Mouse (Mus musculus): ENCODE data around the gene Btbd18.
"Not testable (repeated sequence)": the region's sequence is repeated elsewhere in the genome, so short reads cannot be mapped to it uniquely, and the experiment has no call there.

Gene Btbd18

GRCm38 (mm10) chr2:84647051-84647568, 11.8 kb upstream of the Btbd18 start:
- no peak for DNase-seq (ENCODE audit: low spot score in 2 of 2)

DNA sequence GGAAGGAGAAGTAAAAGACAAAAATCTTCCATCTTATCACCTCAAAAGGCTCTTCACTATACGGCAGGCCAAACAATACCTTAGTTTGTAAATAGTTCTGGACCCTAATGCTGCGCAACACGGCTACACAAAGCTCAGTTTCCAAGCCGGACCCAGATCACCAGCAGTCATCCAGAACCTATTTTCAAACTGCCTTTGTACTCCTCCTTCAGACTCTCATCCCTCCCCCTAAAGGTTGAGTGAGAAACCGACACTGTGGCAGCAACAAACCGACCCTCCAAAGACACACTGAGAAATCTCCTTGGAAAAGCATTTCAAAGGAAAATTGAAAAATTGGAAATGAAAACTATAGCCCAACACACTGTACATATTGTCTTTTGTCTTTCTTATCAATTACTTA, 10.5 kb upstream of the Btbd18 start:
- DNase-seq (ENCODE audit: low spot score in 2 of 2), result no peak

DNA sequence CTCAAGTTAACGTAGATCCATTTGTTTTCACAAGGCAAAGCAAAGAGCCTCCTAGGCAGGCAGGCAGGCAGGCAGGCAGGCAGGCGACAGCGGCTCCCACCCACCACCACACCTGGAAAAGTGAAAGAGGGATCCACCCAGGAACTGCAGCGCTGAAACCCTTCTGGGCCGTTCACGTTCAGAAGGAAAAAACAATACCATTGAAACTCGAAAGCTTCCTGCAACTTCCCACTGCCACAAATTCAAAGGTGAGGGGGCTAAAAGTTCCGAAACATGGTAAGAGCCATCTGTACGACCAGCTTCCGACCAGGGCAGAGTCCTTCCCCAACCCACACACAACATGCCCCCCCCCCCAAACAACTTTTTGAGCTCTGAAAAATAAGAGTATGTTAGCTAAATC, 9.2 kb upstream of the Btbd18 start:
- DNase-seq (ENCODE audit: low spot score in 2 of 2), result peak; percentile 31 to 38

DNA sequence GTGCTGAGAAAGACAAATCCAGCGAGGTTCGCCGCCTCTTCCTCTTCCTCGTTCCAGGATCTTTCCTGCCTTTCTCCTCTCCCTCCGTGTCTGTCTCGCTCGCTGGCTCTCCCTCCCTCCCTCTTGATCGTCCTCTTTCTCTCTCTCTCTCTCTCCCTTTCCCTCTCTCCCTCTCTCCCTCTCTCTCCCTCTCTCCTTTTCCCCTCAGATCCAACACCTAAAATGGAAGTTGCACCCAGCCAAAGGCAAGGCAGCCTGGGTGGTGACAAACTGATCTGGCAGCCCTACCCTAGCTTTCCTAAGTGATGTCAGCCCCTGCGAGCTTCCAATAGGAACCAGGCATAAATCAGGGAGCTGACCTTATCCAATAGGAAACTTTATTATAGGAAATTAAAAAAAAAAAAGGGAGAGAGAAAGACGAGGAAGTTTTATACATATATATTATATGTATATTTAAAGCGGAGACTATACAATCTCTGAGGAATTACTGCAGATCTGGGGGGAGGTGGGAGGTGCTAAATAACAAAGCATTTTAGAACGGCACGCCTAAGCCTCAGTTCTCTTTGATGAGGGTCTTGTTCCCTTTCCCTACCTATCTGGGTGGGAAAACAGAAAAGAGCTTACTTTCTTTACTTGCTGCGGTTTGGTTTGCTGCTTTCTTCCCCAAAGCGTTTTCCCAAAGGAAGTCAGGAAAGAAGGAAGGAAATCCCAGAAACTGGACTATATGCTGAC, 8.2 kb upstream of the Btbd18 start, which contains the start of gene Ctnnd1:
Gene Ctnnd1 (minus strand): TSS at position 302 of the 732 bp plus-strand sequence.
- peak in 1 of 2 experiments; percentile 54 for DNase-seq (ENCODE audit: low spot score in 2 of 2)

DNA sequence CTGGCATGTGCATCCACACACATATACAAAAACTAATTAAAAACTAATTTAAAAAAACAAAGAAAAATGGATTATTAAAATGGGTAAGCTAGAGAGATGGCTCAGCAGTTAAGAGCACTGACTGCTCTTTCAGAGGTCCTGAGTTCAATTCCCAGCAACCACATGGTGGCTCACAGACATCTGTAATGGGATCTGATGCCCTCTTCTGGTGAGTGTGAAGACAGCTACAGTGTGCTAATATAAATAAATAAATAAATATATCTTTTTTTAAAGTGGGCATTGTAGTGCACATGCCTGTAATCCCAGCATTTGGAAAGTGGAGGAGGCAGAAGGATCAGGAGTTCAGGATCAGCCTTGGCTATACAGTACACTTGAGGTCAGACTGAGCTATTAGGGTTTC, 5.5 kb upstream of the Btbd18 start:
- no peak for DNase-seq (ENCODE audit: low spot score in 2 of 2)

DNA sequence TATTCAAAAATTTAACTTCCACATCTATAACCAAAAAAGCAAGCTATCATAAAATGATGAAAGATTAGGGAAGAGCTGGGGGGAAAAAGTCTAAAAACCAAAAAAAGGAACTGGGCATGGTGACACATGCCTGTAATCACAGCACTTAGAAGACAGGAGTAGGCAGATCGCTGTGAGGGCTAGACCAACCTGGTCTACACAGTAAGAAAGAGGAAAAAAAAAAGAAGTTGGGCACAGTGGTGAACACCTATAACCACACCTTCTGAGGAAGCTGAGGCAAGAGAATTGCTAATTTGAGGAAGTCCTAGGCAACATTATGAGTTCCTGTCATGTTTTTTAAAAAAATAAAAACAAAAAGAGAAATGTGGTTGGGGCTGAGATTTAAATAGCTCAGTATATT, 3.0 kb upstream of the Btbd18 start:
- DNase-seq (ENCODE audit: low spot score in 2 of 2), result no peak

DNA sequence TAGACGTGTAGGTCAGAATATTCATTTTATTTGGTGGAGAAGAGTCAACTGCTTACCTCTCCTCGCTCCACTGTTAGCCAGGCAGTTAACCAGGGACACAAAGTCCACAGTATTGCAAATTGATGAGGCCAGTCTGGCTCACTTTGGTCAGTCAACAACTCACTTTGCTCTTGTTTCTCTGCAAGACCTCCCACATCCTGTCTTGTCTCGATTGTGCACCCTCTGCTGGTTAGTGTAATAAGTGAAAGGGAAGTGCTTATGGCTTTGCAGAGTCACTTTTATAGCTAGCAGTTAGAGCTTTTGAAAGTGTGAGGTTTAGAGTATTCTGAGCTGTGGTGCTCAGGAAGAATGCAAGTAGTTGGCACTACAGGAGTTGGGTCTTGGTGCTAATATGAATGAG, 1.4 kb downstream of the Btbd18 start:
- DNase-seq (ENCODE audit: low spot score in 2 of 2), result peak in 1 of 2 experiments; percentile 50

- DNase-seq (ENCODE audit: low spot score in 2 of 2), result peak; percentile 51 to 81
These were observed 4.0 kb downstream of the Btbd18 start for GRCm38 (mm10) chr2:84662866-84663265.

- no peak for DNase-seq (ENCODE audit: low spot score in 2 of 2)
These were observed 7.2 kb downstream of the Btbd18 start for GRCm38 (mm10) chr2:84666081-84666480.

DNA sequence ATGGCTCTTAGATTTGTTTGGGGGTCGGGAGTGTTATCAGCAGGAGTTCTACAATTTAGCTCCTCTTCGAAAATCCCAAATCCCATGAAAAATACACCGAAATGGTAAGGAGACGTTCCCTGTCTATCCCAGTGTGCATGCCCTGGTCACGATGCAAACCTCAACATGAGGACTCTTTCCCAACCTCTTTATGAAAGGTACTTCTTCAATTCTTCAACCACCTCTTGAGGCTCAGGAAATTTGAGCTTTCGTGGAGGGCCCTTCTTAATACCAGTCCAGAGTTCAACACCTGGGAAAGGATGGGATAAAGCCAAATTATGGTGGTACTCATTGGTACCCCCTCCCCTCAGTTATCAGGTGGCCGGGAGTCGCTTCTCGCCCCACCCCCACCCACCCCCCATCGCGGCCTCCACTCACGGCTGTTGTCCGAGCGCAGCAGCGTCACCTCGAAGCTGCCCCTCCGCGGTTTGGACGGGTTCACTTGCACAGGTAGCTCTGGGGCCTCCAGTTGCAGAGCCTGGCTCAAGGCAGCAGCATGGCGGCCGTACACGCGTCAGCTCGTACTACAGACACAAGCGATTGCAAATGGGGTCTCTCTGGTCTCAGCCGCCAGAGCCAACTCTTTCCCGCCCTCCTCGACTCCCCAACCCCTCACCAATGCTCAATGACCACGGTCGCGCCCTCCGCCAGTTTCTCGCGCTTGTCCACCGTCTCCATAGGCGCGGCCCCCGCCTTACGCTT, 11.1 kb downstream of the Btbd18 start:
- DNase-seq (ENCODE audit: low spot score in 2 of 2), result peak in 1 of 2 experiments; percentile 56

DNA sequence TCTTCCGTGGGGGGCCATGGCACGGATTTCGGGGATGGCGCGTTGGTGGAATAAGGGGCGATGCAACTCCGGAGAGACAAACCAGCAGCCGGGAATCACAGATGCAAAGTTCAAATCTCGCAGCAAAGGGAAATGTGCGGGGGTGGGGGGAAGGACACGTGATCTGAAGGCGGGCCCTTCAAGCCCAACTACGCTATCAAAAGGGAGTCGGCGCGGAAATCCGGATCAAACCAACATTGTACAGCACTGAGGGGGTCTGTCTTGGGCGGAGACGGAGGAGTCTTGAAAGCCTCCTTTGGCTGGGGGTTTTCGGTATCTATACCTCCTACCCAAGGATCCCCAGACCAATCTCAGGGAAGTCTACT, 11.7 kb downstream of the Btbd18 start, which contains the start of gene Selenoh:
Gene Selenoh (minus strand): TSS at position 202 of the 365 bp plus-strand sequence.
- peak; percentile 77 to 88 for DNase-seq (ENCODE audit: low spot score in 2 of 2)

DNA sequence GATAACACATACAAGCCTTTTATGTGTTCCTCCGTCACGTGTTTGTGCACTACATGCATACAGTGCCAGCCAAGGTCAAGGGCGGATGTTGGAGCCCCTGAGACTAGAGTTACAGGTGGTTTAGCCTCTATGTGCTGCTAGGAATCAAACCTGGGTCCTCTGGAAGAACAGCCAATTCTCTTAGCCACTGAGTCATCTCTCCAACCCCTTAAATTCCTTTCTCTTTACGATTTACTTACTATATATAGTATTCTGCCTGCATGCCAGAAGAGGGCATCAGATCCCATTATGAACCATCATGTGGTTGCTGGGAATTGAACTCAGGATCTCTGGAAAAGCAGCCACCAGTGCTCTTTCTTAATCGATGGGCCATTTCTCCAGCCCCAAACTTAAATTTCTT, 12.7 kb downstream of the Btbd18 start:
- DNase-seq (ENCODE audit: low spot score in 2 of 2), result not testable (repeated sequence)

GRCm38 (mm10) chr2:84677270-84677967, 18.5 kb downstream of the Btbd18 start:
- no peak for DNase-seq (ENCODE audit: low spot score in 2 of 2)

GRCm38 (mm10) chr2:84677968-84678880, 19.3 kb downstream of the Btbd18 start, which contains the start of the genes Gm28635 and Med19:
Gene Gm28635, minus strand, starts transcription at chr2:84678041.
Gene Med19, plus strand, starts transcription at chr2:84678402.
- DNase-seq (ENCODE audit: low spot score in 2 of 2), result peak; percentile 74 to 93

DNA sequence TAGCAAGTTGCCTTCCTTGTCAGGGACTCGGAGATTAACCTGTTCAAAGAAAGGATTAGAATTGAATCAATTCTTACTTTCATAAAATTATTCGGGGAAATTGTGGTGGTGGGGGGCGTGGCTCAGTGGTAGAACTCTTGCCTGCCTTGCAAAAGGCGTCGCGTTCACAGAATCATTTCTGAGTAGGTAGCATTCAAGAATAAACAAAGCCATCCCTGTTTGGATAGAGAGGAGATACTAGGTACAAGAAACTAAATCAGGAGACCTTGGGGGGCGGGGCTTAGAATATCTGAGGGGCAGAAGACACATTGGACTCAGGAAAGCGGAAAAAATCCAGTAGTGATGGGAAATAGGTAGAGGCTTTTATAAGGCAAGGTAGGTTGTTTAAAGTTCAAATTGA, 20.1 kb downstream of the Btbd18 start, which contains the start of gene Tmx2:
Gene Tmx2 (minus strand): TSS at position 125 of the 400 bp plus-strand sequence.
- DNase-seq (ENCODE audit: low spot score in 2 of 2), result peak in 1 of 2 experiments; percentile 40

DNA sequence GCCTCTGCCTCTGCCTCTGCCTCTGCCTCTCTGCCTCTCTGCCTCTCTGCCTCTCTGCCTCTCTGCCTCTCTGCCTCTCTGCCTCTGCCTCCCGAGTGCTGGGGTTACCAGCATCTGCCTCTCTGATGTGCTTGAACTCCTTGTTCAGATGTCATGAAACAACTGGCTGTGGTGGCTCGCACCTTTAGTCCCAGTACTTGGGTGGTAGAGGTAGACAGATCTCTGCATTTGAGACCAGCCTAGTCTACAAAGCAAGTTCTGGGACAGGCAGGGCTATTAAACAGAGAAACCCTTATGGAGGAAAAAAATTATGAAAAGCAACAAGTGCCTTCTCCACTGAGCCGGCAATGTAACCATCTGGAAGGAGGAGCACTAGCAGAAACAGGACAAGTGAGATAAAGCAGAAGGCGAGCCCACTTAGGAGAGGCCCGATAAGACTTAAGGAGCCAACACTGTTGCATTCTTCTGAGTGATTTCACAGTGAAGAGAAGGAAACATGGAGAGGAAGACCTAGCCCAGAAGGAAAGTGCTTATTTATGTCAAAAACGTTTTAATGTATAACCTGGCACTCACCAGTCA, 23.8 kb downstream of the Btbd18 start:
- DNase-seq (ENCODE audit: low spot score in 2 of 2), result peak; percentile 44 to 65

DNA sequence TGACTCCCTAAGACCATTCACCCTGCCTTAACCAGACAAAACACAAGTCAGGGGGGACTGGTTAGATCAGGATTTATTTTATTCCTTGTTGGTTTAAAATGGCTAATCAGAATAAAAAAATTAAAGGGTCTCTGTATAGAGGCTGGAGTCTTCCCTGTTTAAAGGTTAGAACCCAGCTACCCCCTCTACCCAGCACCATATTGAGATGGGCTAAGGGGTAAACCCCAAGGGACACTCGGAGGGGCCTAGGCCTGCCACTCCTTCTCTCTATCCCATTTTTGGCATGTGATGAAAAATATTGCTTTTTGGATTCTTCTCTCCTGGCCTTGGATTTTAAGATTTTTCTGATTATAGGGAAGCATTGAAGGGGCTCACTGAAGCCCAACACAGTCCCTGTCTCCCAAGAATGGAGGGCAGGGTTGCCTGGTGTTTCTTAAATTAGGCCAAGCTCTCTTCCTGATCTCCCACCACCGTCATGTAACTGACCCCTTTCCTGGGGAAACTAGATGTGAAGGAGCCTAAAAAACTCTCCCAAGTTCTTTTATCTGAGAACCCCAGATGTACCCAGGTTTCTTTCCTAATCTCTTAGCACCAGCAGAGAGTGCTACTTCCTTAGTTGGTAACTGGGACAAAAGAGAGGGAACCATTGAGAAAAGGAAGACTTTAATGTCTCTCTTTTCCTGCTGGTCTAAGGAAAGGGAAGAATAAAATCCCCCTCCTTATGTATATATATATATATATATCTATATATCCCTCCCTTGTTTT, 29.4 kb downstream of the Btbd18 start:
- no peak for DNase-seq (ENCODE audit: low spot score in 2 of 2)

GRCm38 (mm10) chr2:84690050-84690449, 31.2 kb downstream of the Btbd18 start:
- DNase-seq (ENCODE audit: low spot score in 2 of 2), result no peak

- DNase-seq (ENCODE audit: low spot score in 2 of 2), result no peak
These were observed 36.3 kb downstream of the Btbd18 start for GRCm38 (mm10) chr2:84695007-84695695.

Measured in spleen, postnatal 10 days (tissue).